In the genomic region with DNA sequence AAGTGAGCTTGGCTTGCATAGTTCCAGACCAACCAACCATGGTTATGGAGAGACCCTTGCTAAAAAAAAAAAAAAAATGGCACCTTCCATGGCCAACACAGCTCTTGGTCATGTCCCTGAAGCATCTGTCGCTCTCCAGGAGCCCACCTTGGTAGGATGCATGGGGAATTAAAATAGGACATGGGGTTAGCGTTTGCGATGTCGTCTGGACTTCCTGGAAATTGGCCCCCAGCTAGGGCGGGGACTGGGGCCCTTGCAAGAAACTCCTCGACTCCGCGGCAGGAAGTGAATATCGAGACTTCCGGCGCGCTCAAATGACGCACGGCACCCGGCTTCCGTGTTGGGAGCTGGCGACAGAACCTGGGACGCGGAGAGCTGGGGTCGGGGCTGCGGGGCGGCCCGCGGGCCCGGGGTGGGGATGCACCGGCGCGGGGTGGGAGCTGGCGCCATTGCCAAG, we compare ENCODE assay signal across 8 mouse cellular contexts. TPM values are rescaled to one million over a fixed set of nuclear protein-coding genes. Genes with fewer than 3 reads are reported as not detected.
DNase-seq lines count a peak whose midpoint lies in the region; ATAC-seq and TF ChIP-seq lines count a peak whose summit lies in the region.

Gene Snf8, plus strand, starts transcription at position 290 of the 457 bp plus-strand sequence.

- H3K4me3 ChIP-seq in heart, embryonic 11.5 days (ENCODE audit: low read depth, low read length), result peak within 1 kb of the TSS; percentile 69
- peak within 1 kb of the TSS; percentile 90 for H3K4me3 ChIP-seq in kidney, embryonic 16.5 days (ENCODE audit: low read length)
- peak within 1 kb of the TSS; percentile 81 for H3K4me3 ChIP-seq in liver, adult 2 months (ENCODE audit: insufficient read depth, low read depth, low read length)
- H3K4me3 ChIP-seq in myocyte, result peak within 1 kb of the TSS; percentile 74

- H3K4me2 ChIP-seq in heart, embryonic 11.5 days, result peak within 1 kb of the TSS; percentile 87
- peak within 1 kb of the TSS; percentile 79 for H3K4me2 ChIP-seq in kidney, embryonic 16.5 days (replicated peaks; ENCODE audit: low read depth, low read length)
- peak within 1 kb of the TSS; percentile 92 for H3K4me2 ChIP-seq in myocyte (ENCODE audit: low read depth)

- H3K9ac ChIP-seq in heart, embryonic 11.5 days (ENCODE audit: low read depth, low read length), result peak within 1 kb of the TSS; percentile 74
- peak within 1 kb of the TSS; percentile 89 for H3K9ac ChIP-seq in kidney, embryonic 16.5 days (replicated peaks; ENCODE audit: low read length)
- peak within 1 kb of the TSS; percentile 71 for H3K9ac ChIP-seq in liver, adult 2 months (ENCODE audit: low read depth, low read length)

- H3K79me2 ChIP-seq in liver, adult 2 months (ENCODE audit: control insufficient read depth, insufficient read depth, low read length), result peaks cover 3% of the 10 kb centered on the region; the same call in 1 of the 2 replicates
- peaks cover 13% of the 10 kb centered on the region for H3K79me2 ChIP-seq in myocyte (ENCODE audit: control insufficient read depth, insufficient read depth)

- peak; percentile 94 for ATAC-seq in erythroblast, adult 5-6 weeks (replicated peaks; ENCODE audit: low FRiP score, poor library complexity, severe bottlenecking)
- ATAC-seq in heart, embryonic 11.5 days (replicated peaks; ENCODE audit: insufficient number of reproducible peaks, low FRiP score, low TSS enrichment), result peak; percentile 71; the same call in 1 of the 2 replicates
- ATAC-seq in kidney, embryonic 16.5 days (ENCODE audit: low FRiP score, low TSS enrichment), result peak; percentile 80

- WGBS in heart, embryonic 11.5 days (ENCODE audit: insufficient replicate concordance), result under 1% methylated on average over 29 of the region's 29 CpGs
- 1% methylated on average over 29 of the region's 29 CpGs for WGBS in kidney, embryonic 16.5 days
- WGBS in liver, adult 2 months, result under 1% methylated on average over 29 of the region's 29 CpGs

- TF ChIP-seq POLR2A in liver, adult 2 months (IDR thresholded peaks at IDR 0.05; ENCODE audit: extremely low read depth, insufficient read depth, low read length), result 0 out of 2 replicates have a peak, but pooled peaks have one; percentile 36
- TF ChIP-seq POLR2A in myocyte (IDR thresholded peaks at IDR 0.05; ENCODE audit: insufficient read length, low read depth), result no peak

- peak within 1 kb of the TSS; percentile 17 for H3ac ChIP-seq in myocyte (ENCODE audit: control insufficient read depth, insufficient read length)

- DNase-seq in B cell, adult 2 months, result peak; percentile 97
- DNase-seq in brain, adult 2 months (ENCODE audit: low read depth, low spot score), result peak; percentile 98
- peak; percentile 78 for DNase-seq in liver, adult 2 months (ENCODE audit: extremely low read depth, low read depth, low spot score)
- DNase-seq in splenic B cell, adult 2 months (ENCODE audit: low read depth, low spot score), result peak; percentile 93

- peaks cover 9% of the 10 kb centered on the region; the same call in 1 of the 2 replicates for H3K4me1 ChIP-seq in heart, embryonic 11.5 days (ENCODE audit: control insufficient read depth, insufficient read depth, low read length)
- H3K4me1 ChIP-seq in kidney, embryonic 16.5 days (ENCODE audit: insufficient read depth, low read length), result peaks cover 15% of the 10 kb centered on the region
- H3K4me1 ChIP-seq in liver, adult 2 months (ENCODE audit: control insufficient read depth, insufficient read depth, low read length), result peaks cover 10% of the 10 kb centered on the region

- no peak for TF ChIP-seq CTCF in liver, adult 2 months (IDR thresholded peaks at IDR 0.05; ENCODE audit: low read depth, low read length)

- H3K36me3 ChIP-seq in heart, embryonic 11.5 days (ENCODE audit: control insufficient read depth, insufficient read depth, low read length), result peaks cover 9% of the 10 kb centered on the region; the same call in 1 of the 2 replicates
- H3K36me3 ChIP-seq in kidney, embryonic 16.5 days (ENCODE audit: insufficient read depth, low read length), result 0 out of 2 replicates have a peak, but pooled peaks cover 3% of the 10 kb centered on the region
- peaks cover 4% of the 10 kb centered on the region; the same call in 1 of the 2 replicates for H3K36me3 ChIP-seq in liver, adult 2 months (ENCODE audit: control insufficient read depth, insufficient read depth, low read length)
- H3K36me3 ChIP-seq in myocyte (ENCODE audit: control insufficient read depth, insufficient read depth), result no peaks in the 10 kb centered on the region
- no peaks in the 10 kb centered on the region for H3K36me3 ChIP-seq in splenic B cell, adult 2 months (ENCODE audit: control insufficient read depth, insufficient read depth, low read length, poor library complexity, severe bottlenecking)

- no peaks in the 10 kb centered on the region for H3K9me3 ChIP-seq in heart, embryonic 11.5 days (replicated peaks; ENCODE audit: control insufficient read depth, low read length)
- no peaks in the 10 kb centered on the region for H3K9me3 ChIP-seq in kidney, embryonic 16.5 days (ENCODE audit: low read length)

- no peaks in the 10 kb centered on the region for H3K27me3 ChIP-seq in heart, embryonic 11.5 days (ENCODE audit: control insufficient read depth, insufficient read depth, low read length)
- H3K27me3 ChIP-seq in kidney, embryonic 16.5 days (ENCODE audit: insufficient read depth, low read length), result no peaks in the 10 kb centered on the region
- no peaks in the 10 kb centered on the region for H3K27me3 ChIP-seq in liver, adult 2 months (ENCODE audit: control insufficient read depth, insufficient read depth, low read length)
- H3K27me3 ChIP-seq in myocyte (ENCODE audit: control insufficient read depth, insufficient read depth, insufficient read length), result peaks cover 2% of the 10 kb centered on the region
- H3K27me3 ChIP-seq in splenic B cell, adult 2 months (ENCODE audit: control insufficient read depth, insufficient read depth, low read length, poor library complexity, severe bottlenecking), result no peaks in the 10 kb centered on the region

- H3K27ac ChIP-seq in heart, embryonic 11.5 days (ENCODE audit: low read depth, low read length), result peak within 1 kb of the TSS; percentile 60; the same call in 1 of the 2 replicates
- H3K27ac ChIP-seq in kidney, embryonic 16.5 days (ENCODE audit: low read length), result peak within 1 kb of the TSS; percentile 62
- 0 out of 2 replicates have a peak within 1 kb of the TSS, but pooled peaks have one; percentile 10 for H3K27ac ChIP-seq in liver, adult 2 months (replicated peaks; ENCODE audit: insufficient read depth, low read depth, low read length)

TF ChIP-seq in myocyte, 11 proteins besides CTCF, POLR2A, EP300 and RAD21:
- TF ChIP-seq SRF (IDR thresholded peaks at IDR 0.05; ENCODE audit: control insufficient read depth, insufficient read length, low read depth) (peak; percentile 38), POLR2AphosphoS2 (IDR thresholded peaks at IDR 0.05; ENCODE audit: insufficient read length, low read depth) (peak; percentile 50), MYOG (IDR thresholded peaks at IDR 0.05; ENCODE audit: control insufficient read depth in 1 of 3, insufficient read depth in 1 of 3, insufficient read length in 2 of 3, low read depth in 2 of 3) (no peak)

RNA-seq across cellular contexts. Expression of gene Snf8, which starts in this region (rescaled TPM):
- total RNA-seq in erythroblast, adult 5-6 weeks (2015; ENCODE audit: low replicate concordance), result 25.7 and 27.9 TPM in 2 replicates
- 11.3 and 37.1 TPM in 2 replicates for total RNA-seq in erythroblast, adult 5-6 weeks (2017; ENCODE audit: low replicate concordance)
- 27.1 and 31.3 TPM in 2 replicates for polyA plus RNA-seq in heart, embryonic 11.5 days (2014; fragmentation: Nextera tagmentation; extraction: Ambion mirVana)
- polyA plus RNA-seq in kidney, embryonic 16.5 days (2015; fragmentation: Nextera tagmentation; extraction: Ambion mirVana), result 93.1 and 96.0 TPM in 2 replicates
- 25.4 and 27.7 TPM in 2 replicates for total RNA-seq in liver, adult 2 months (2014; rRNA removed)
- 19.1 and 26.2 TPM in 2 replicates for polyA plus RNA-seq in liver, adult 2 months (2012; rRNA removed)
- 112 TPM for polyA plus RNA-seq in myocyte (2012; fragmentation: generic; extraction: Trizol)

Comparison
In these comparisons a context has a peak if more than half of its experiments do, and no peak if none do; other contexts are left out.
1. Peak in every context shown above with its lines: DNase-seq, ATAC-seq, H3K4me3 ChIP-seq and H3K27ac ChIP-seq.
2. H3K27ac ChIP-seq: peak in every context shown above with its lines; median percentile 62 in kidney, embryonic 16.5 days; 60 in heart, embryonic 11.5 days; 10 in liver, adult 2 months.